Mouse (Mus musculus): ENCODE results near the gene Zfp286. TPM values are rescaled to one million over a fixed set of nuclear protein-coding genes. Genes with fewer than 3 reads are reported as not detected.
A peak's percentile ranks its signal among the peaks of the same experiment; 100 is the strongest.

The Zfp286 gene
- polyA plus RNA-seq, 1 experiment from 2014 or later, result 28.4 TPM

DNA sequence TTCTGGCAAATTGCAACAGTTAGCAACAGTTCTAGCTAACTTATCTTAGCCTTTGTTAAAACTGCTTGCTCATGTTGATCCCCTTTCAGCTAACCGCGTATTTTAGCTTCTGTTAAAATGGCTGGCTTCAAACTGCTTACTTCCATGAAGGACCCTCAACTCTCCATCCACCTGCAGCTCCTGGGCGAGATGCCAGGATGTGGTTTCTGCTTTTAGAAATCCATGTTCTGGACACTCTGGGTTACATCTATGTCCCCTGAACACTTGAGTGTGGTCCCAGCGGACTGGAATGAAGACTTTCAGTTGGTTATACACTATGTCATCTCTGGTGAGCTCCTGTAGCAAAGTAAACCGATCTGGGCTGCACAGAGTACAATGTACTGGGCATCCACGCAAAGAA is 23.0 kb upstream of the Zfp286 start:
- H3K4me3 ChIP-seq (ENCODE audit: low read depth, low read length), result no peak overlapping the region
- H3K9ac ChIP-seq (ENCODE audit: low read length), result no peak overlapping the region
- no peaks in the 10 kb centered on the region for H3K36me3 ChIP-seq (ENCODE audit: control insufficient read depth, insufficient read depth, low read length)
- no peaks in the 10 kb centered on the region for H3K9me3 ChIP-seq (ENCODE audit: control insufficient read depth, low read length)
- H3K4me1 ChIP-seq (ENCODE audit: control insufficient read depth, insufficient read depth, low read length), result no peaks in the 10 kb centered on the region; the same call in 1 of the 2 replicates
- no peak overlapping the region for H3K27ac ChIP-seq (ENCODE audit: low read depth, low read length)
- ATAC-seq (ENCODE audit: low FRiP score) (no peak), DNase-seq (ENCODE audit: low spot score, missing footprints) (no peak)
- whole genome bisulfite sequencing, result 88% methylated on average over 6 of the region's 6 CpGs
- H3K4me2 ChIP-seq, result no peak overlapping the region
- H3K27me3 ChIP-seq (ENCODE audit: control insufficient read depth, insufficient read depth, low read length), result no peaks in the 10 kb centered on the region

GRCm38 (mm10) chr11:62809201-62809600 is 19.9 kb upstream of the Zfp286 start:
- H3K4me2 ChIP-seq, result no peak overlapping the region
- no peak for ATAC-seq (ENCODE audit: low FRiP score)
- H3K36me3 ChIP-seq (ENCODE audit: control insufficient read depth, insufficient read depth, low read length), result no peaks in the 10 kb centered on the region
- H3K27ac ChIP-seq (ENCODE audit: low read depth, low read length), result no peak overlapping the region
- WGBS, result 74% methylated on average over 4 of the region's 4 CpGs
- no peak for DNase-seq (ENCODE audit: low spot score, missing footprints)
- H3K27me3 ChIP-seq (ENCODE audit: control insufficient read depth, insufficient read depth, low read length), result no peaks in the 10 kb centered on the region
- no peak overlapping the region for H3K4me3 ChIP-seq (ENCODE audit: low read depth, low read length)
- no peak overlapping the region for H3K9ac ChIP-seq (ENCODE audit: low read length)
- H3K9me3 ChIP-seq (ENCODE audit: control insufficient read depth, low read length), result no peaks in the 10 kb centered on the region
- H3K4me1 ChIP-seq (ENCODE audit: control insufficient read depth, insufficient read depth, low read length), result no peaks in the 10 kb centered on the region; the same call in 1 of the 2 replicates

GRCm38 (mm10) chr11:62807965-62808364 is 18.7 kb upstream of the Zfp286 start:
- DNase-seq (ENCODE audit: low spot score, missing footprints) (no peak), ATAC-seq (ENCODE audit: low FRiP score) (no peak)
- Histone ChIP-seq H3K4me1 (ENCODE audit: control insufficient read depth, insufficient read depth, low read length) (no peaks in the 10 kb centered on the region), H3K9ac (ENCODE audit: low read length) (no peak overlapping the region), H3K4me2 (no peak overlapping the region), H3K27ac (ENCODE audit: low read depth, low read length) (no peak overlapping the region), H3K4me3 (ENCODE audit: low read depth, low read length) (no peak overlapping the region), H3K36me3 (ENCODE audit: control insufficient read depth, insufficient read depth, low read length) (no peaks in the 10 kb centered on the region), H3K27me3 (ENCODE audit: control insufficient read depth, insufficient read depth, low read length) (no peaks in the 10 kb centered on the region), H3K9me3 (ENCODE audit: control insufficient read depth, low read length) (no peaks in the 10 kb centered on the region)
- 78% methylated on average over 2 of the region's 2 CpGs for WGBS

- no peak overlapping the region for H3K4me2 ChIP-seq
- H3K9ac ChIP-seq (ENCODE audit: low read length), result no peak overlapping the region
- WGBS, result 53% methylated on average over 13 of the region's 13 CpGs
- DNase-seq (ENCODE audit: low spot score, missing footprints) (no peak), ATAC-seq (ENCODE audit: low FRiP score) (no peak)
- no peaks in the 10 kb centered on the region for H3K27me3 ChIP-seq (ENCODE audit: control insufficient read depth, insufficient read depth, low read length)
- H3K9me3 ChIP-seq (ENCODE audit: control insufficient read depth, low read length), result no peaks in the 10 kb centered on the region
- H3K4me1 ChIP-seq (ENCODE audit: control insufficient read depth, insufficient read depth, low read length), result no peaks in the 10 kb centered on the region
- no peak overlapping the region for H3K27ac ChIP-seq (ENCODE audit: low read depth, low read length)
- H3K4me3 ChIP-seq (ENCODE audit: low read depth, low read length), result no peak overlapping the region
- no peaks in the 10 kb centered on the region for H3K36me3 ChIP-seq (ENCODE audit: control insufficient read depth, insufficient read depth, low read length)
Measured at GRCm38 (mm10) chr11:62804119-62804518, 14.9 kb upstream of the Zfp286 start.

GRCm38 (mm10) chr11:62789617-62789936 is 315 bp upstream of the Zfp286 start:
- H3K9me3 ChIP-seq (ENCODE audit: control insufficient read depth, low read length), result no peaks in the 10 kb centered on the region
- H3K4me1 ChIP-seq (ENCODE audit: control insufficient read depth, insufficient read depth, low read length), result peaks cover 4% of the 10 kb centered on the region
- no peak for DNase-seq (ENCODE audit: low spot score, missing footprints)
- peak overlapping the region; percentile 67 for H3K4me3 ChIP-seq (ENCODE audit: low read depth, low read length)
- WGBS, result 58% methylated on average over 3 of the region's 3 CpGs
- no peak overlapping the region for H3K27ac ChIP-seq (ENCODE audit: low read depth, low read length)
- H3K9ac ChIP-seq (ENCODE audit: low read length), result peak overlapping the region; percentile 92
- no peaks in the 10 kb centered on the region for H3K27me3 ChIP-seq (ENCODE audit: control insufficient read depth, insufficient read depth, low read length)
- H3K36me3 ChIP-seq (ENCODE audit: control insufficient read depth, insufficient read depth, low read length), result peaks cover 10% of the 10 kb centered on the region; the same call in 1 of the 2 replicates
- no peak; the same call in 1 of the 2 replicates for ATAC-seq (ENCODE audit: low FRiP score)
- H3K4me2 ChIP-seq, result peak overlapping the region; percentile 77

DNA sequence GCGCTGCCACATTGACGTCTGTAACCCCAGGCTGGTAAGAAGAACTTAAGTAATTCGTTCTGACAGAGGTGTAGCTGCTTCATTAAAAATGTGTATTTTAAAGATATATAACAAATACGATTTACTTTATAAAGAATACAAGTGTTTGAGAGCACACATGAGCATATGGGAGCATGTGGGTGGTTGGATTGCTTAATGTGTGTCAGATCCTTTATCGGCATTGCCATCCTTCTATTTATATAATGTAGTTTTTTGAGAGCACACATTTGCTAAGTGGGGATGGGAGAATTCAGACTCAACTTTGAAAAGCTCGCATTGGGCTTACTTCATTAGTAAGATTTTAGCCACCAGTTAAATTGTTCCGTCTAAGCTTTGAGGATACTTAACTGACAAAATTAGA is 12.8 kb downstream of the Zfp286 start:
- Histone ChIP-seq H3K27ac (ENCODE audit: low read depth, low read length) (no peak overlapping the region), H3K9me3 (ENCODE audit: control insufficient read depth, low read length) (peaks cover 29% of the 10 kb centered on the region)
- no peak for ATAC-seq (ENCODE audit: low FRiP score)

GRCm38 (mm10) chr11:62760755-62761457 is 28.4 kb downstream of the Zfp286 start:
- Histone ChIP-seq H3K27ac (ENCODE audit: low read depth, low read length) (no peak overlapping the region), H3K4me2 (no peak overlapping the region), H3K36me3 (ENCODE audit: control insufficient read depth, insufficient read depth, low read length) (no peaks in the 10 kb centered on the region; the same call in 1 of the 2 replicates), H3K9me3 (ENCODE audit: control insufficient read depth, low read length) (no peaks in the 10 kb centered on the region), H3K9ac (ENCODE audit: low read length) (no peak overlapping the region), H3K4me3 (ENCODE audit: low read depth, low read length) (no peak overlapping the region), H3K4me1 (ENCODE audit: control insufficient read depth, insufficient read depth, low read length) (peaks cover 2% of the 10 kb centered on the region; the same call in 1 of the 2 replicates), H3K27me3 (ENCODE audit: control insufficient read depth, insufficient read depth, low read length) (no peaks in the 10 kb centered on the region)
- DNase-seq (ENCODE audit: low spot score, missing footprints) (no peak), ATAC-seq (ENCODE audit: low FRiP score) (no peak)
- WGBS, result 78% methylated on average over 9 of the region's 9 CpGs

More for the DNA sequence above, 12.8 kb downstream of the Zfp286 start:
- Histone ChIP-seq H3K4me2 (no peak overlapping the region), H3K9ac (ENCODE audit: low read length) (no peak overlapping the region), H3K27me3 (ENCODE audit: control insufficient read depth, insufficient read depth, low read length) (no peaks in the 10 kb centered on the region), H3K4me1 (ENCODE audit: control insufficient read depth, insufficient read depth, low read length) (no peaks in the 10 kb centered on the region), H3K4me3 (ENCODE audit: low read depth, low read length) (no peak overlapping the region), H3K36me3 (ENCODE audit: control insufficient read depth, insufficient read depth, low read length) (peaks cover 36% of the 10 kb centered on the region)
- 88% methylated on average over 7 of the region's 7 CpGs for WGBS
- no peak for DNase-seq (ENCODE audit: low spot score, missing footprints)

DNA sequence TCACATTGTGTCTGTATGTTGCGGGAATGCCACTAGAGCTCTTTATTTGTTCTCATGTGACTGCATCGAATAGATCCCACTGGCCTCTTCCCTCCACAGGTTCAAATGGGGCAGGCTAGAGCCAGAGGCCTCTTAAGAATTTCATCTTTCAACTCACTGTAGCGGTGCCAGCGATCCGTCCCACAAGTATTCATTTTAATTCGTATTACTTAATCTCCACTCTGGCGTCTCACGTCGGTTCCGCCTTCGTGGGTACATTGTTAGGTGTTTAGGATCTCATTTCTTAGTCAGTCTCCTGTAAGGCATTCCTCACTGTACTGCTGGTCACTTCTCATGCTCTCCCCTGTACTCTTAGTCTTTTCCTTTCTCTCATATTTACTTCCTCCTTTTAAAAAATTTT is 30.8 kb downstream of the Zfp286 start:
- Histone ChIP-seq H3K36me3 (ENCODE audit: control insufficient read depth, insufficient read depth, low read length) (no peaks in the 10 kb centered on the region), H3K9ac (ENCODE audit: low read length) (no peak overlapping the region), H3K4me3 (ENCODE audit: low read depth, low read length) (no peak overlapping the region), H3K4me2 (no peak overlapping the region), H3K4me1 (ENCODE audit: control insufficient read depth, insufficient read depth, low read length) (peaks cover 2% of the 10 kb centered on the region; the same call in 1 of the 2 replicates), H3K27ac (ENCODE audit: low read depth, low read length) (no peak overlapping the region), H3K9me3 (ENCODE audit: control insufficient read depth, low read length) (no peaks in the 10 kb centered on the region), H3K27me3 (ENCODE audit: control insufficient read depth, insufficient read depth, low read length) (no peaks in the 10 kb centered on the region)
- ATAC-seq (ENCODE audit: low FRiP score) (no peak), DNase-seq (ENCODE audit: low spot score, missing footprints) (peak; percentile 54)
- whole genome bisulfite sequencing, result 92% methylated on average over 11 of the region's 11 CpGs

DNA sequence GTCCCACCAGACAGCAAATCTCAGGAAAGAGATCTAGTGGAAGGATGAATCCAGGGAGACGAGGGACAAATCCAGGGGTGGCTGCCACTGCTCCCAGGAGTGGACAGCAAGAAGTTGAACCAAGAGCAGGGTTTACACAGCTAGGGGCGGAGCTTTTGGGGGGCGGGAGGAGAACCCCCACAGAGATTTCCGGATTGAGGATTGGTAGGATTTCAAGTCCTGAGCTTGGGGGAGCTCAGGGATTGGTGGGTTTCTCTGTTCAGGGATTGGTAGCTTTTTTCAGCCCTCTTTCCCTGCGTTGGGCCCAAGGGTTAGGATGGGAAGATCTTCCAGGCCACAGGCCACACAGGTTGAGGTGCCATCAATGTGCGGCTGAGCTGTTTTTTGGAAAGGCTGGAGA is 31.4 kb downstream of the Zfp286 start:
- ATAC-seq (ENCODE audit: low FRiP score) (no peak), DNase-seq (ENCODE audit: low spot score, missing footprints) (no peak)
- Histone ChIP-seq H3K4me3 (ENCODE audit: low read depth, low read length) (no peak overlapping the region), H3K4me2 (no peak overlapping the region), H3K27me3 (ENCODE audit: control insufficient read depth, insufficient read depth, low read length) (no peaks in the 10 kb centered on the region), H3K9ac (ENCODE audit: low read length) (no peak overlapping the region), H3K36me3 (ENCODE audit: control insufficient read depth, insufficient read depth, low read length) (no peaks in the 10 kb centered on the region), H3K27ac (ENCODE audit: low read depth, low read length) (no peak overlapping the region), H3K9me3 (ENCODE audit: control insufficient read depth, low read length) (no peaks in the 10 kb centered on the region), H3K4me1 (ENCODE audit: control insufficient read depth, insufficient read depth, low read length) (peaks cover 2% of the 10 kb centered on the region; the same call in 1 of the 2 replicates)
- WGBS, result 82% methylated on average over 6 of the region's 6 CpGs
